Mouse (Mus musculus): Measurements from ENCODE around the gene Ddi2.

Ddi2 gene

DNA sequence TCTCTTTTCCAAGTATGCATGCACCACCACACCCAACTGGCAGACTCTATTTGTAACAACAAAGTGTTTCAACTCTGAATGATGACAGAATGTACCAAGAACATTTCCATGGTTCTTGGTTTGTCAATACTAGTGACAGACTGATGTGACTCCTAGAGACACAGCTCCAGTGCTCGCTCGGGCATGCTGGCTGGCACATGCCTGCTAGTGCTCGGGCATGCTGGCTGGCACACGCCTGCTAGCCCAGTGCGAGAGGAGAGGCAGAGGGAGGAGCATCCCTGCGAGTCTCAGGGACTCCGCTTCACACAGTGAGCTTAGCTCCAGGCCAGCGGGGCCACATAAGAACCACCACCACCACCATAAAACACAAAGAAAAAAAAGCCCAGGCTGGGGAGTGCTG is 28.5 kb downstream of the Ddi2 start:
- in situ Hi-C loops (cut with MboI, MseI) = no loop called here

DNA sequence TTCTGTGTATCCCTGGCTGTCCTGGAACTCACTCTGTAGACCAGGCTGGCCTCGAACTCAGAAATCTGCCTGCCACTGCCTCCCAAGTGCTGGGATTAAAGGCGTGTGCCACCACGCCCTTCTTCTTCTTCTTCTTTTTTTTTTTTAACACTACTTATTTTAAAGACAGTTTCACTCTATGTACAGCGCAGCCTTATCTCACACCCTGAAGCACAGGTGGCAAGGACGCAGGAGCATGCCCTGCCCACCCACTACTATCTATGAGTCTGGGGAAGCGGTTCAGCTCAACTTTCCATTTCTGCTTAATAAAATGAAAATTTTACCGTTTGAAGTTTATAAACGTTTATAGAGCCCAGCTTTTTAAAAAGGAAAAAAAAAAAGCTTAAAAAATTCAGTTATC is 34.7 kb downstream of the Ddi2 start:
- in situ Hi-C loops (cut with MboI, MseI) = no loop called here

DNA sequence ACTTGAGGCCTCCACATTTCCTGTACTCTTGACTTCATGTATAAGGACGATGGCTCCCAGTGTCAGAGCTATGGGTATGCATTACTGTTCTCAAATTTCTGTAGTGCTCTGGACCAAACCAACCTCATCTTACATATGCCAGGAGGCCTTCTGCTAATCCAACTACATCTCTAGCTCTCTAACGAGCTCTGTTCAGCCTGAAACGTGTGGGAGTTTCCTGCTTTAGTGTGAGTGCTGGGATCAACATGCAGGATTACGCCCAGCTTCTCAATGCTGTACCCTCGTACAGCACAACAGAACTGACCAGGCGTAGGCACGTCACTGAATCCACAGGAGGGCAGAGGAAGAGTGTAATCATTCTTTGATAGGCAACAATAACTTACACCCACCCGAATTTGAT is 36.7 kb downstream of the Ddi2 start:
- in situ Hi-C loops (cut with MboI, MseI) = no loop called here

DNA sequence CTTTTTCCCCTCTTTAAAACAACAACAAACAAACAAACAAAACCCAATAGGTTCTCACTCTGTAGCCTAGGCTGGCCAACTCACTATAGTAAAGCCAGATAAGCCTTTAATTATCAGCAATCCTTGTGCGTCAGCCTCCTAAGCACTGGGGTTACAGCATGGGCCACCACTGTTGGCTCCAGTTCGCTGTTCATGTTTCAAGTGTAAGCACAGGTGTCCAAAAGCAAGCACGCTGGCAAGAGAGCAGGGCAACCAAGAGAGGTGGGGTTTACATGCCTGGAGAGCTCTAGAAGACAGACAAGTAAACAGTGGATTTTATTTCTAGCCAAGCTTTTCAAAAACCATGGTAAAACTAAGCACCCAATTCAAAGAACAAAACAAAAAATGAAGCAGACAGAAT is 37.1 kb downstream of the Ddi2 start:
- in situ Hi-C loops (cut with MboI, MseI) = no loop called here

GRCm38 (mm10) chr4:141685499-141685898 is 37.7 kb downstream of the Ddi2 start, which contains the start of gene Rsc1a1:
Gene Rsc1a1, minus strand, starts transcription at chr4:141685599.
- in situ Hi-C loops (cut with MboI, MseI) = no loop called here

GRCm38 (mm10) chr4:141682706-141683230 is 40.5 kb downstream of the Ddi2 start:
- in situ Hi-C loops (cut with MboI, MseI) = no loop called here

DNA sequence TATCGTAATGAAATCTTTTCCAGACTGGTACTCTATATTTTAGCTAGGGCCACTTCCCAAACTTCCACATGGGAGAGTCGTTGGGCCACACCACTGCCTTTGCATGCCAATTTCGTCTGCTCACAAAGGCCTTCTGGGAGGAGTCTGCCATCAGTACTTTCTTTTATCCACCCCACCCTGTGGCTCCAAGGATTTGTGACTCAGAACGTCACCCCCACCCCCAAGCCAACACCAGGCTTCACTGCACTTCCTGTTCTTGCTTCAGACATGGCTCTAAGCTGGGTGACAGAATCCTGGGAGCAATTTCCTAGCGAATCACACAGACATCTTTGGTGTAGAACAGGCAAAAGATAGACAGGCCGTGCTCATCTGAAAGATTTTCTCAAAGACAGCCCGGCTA is 41.5 kb downstream of the Ddi2 start:
- in situ Hi-C loops (cut with MboI, MseI) = no loop called here

DNA sequence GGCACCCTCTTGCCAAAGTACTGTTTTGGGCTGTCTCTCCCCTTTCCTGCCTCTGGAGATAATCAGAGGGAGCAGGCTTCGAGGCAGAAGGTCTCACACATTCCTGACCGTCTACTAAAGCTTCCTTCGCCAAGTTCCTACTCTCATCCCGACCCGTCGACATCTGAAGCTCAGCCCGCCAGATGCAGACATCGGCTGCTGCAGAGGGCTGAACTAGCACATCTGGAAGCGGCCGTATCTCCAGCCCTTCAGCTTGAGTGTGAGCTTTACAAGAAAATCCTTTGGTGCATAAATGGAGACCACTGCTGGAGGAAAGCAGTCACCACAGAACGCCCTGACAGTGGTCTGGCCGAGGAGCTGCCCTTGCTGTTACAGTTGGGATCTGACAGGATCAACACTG is 42.3 kb downstream of the Ddi2 start:
- in situ Hi-C loops (cut with MboI, MseI) = no loop called here

DNA sequence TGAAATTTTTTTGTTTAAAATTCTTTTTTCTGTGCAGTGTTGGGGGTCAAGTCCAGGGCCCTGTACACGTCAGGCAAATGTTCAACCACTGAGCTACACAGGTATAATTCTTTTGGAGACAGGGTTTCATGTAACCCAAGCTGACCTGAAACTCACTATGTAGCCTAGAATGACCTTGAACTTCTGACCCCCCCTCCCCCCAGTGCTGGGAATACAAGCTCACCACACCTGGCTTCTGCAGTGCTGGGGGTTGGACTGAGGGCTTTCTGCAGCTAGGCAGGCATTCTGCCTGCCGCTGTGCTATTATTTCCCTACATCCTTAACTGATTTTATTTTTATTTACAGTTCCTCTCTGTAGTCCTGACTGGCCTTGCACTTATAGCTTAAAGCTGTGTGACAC is 44.2 kb downstream of the Ddi2 start:
- in situ Hi-C loops (cut with MboI, MseI) = no loop called here

GRCm38 (mm10) chr4:141676462-141676979 is 46.7 kb downstream of the Ddi2 start:
- in situ Hi-C loops (cut with MboI, MseI) = no loop called here

DNA sequence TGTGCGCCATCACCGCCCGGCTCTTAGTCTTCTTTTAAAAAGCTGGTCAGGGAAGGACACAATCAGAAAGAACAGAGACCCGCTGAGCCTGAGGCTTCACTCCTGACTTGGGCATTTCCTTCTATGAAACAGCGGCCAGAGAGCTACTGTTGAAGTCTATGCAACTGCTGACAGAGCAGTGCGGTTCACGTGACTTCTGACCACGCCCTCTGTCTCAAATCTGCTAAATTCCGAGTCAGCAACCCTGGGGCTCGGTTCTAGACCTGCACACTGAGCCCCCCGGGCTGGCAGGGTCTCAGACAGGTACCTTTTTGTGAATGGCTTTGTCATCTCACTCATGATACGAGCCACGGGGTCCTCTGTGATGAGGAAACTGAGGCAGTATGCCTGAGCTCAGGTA is 50.9 kb downstream of the Ddi2 start:
- in situ Hi-C loops (cut with MboI, MseI) = loop anchor here in 1 of 2 experiments (25.0 kb wide), 1 partner anchor 915 kb away; no protein-coding TSS in a partner anchor

DNA sequence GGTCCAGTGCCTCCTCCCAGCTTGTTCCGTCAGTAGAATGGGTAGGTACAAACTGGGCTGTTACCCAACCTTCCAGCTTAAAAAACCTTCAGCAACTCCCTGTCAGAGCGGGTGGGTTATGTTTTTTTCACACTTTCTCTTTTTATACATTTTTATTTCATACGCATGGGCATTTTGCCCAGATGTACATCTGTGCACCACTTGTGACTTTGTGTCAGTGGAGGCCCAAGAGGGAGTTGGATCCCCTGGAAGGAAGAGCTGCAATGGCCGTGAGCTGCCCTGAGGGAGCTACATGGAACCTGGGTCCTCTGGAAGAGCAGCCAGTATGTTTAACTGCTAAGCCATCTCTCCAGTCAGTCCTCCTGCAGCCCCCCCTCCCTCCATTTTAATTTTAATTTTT is 51.8 kb downstream of the Ddi2 start:
- in situ Hi-C loops (cut with MboI, MseI) = loop anchor here in 1 of 2 experiments (25.0 kb wide), 1 partner anchor 916 kb away; no protein-coding TSS in a partner anchor

- in situ Hi-C loops (cut with MboI, MseI) = loop anchor here in 1 of 2 experiments (25.0 kb wide), 1 partner anchor 917 kb away; no protein-coding TSS in a partner anchor
Observed at GRCm38 (mm10) chr4:141669898-141670712, 53.1 kb downstream of the Ddi2 start.

GRCm38 (mm10) chr4:141664799-141665198 is 58.4 kb downstream of the Ddi2 start, which contains the start of gene Plekhm2:
Gene Plekhm2, minus strand, starts transcription at chr4:141664899.
- in situ Hi-C loops (cut with MboI, MseI) = loop anchor here in 1 of 2 experiments (25.0 kb wide), 1 partner anchor 923 kb away; no protein-coding TSS in a partner anchor

DNA sequence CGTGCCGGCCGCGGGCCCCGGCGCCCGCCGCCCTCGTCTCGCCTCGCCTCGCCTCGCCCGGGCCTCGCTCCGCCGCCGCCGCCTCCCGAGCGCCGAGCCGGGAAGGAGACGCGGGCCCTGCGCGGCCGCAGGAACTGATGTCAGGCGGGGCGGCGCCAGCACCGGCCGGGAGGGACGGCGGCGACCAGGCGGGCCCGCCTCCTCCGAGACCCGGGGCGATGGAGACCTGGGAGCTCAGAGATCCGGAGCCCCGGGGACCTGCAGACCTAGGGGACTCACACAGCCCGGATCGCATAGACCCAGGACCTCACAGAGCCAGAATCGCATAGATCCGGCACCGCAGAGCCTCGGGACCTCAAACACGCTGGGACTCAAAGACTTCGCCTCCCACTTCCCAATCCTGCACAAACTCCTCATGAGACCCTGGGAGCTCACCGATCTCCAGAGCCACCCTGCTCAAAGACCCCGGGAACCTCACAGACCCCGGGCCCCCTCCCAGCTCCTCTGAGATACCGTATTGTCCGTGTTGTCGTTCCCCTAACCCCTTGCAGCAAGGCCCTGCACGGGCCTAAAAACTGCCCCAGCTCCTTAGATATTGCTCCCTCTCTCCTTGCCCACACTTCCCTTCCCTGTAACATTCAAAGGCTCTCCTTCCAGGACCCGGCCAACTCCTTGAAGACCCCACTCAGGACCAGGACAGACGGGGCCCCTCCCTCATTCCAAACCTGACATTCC is 59.0 kb downstream of the Ddi2 start:
- in situ Hi-C loops (cut with MboI, MseI) = loop anchor here in 1 of 2 experiments (25.0 kb wide), 1 partner anchor 923 kb away; no protein-coding TSS in a partner anchor

DNA sequence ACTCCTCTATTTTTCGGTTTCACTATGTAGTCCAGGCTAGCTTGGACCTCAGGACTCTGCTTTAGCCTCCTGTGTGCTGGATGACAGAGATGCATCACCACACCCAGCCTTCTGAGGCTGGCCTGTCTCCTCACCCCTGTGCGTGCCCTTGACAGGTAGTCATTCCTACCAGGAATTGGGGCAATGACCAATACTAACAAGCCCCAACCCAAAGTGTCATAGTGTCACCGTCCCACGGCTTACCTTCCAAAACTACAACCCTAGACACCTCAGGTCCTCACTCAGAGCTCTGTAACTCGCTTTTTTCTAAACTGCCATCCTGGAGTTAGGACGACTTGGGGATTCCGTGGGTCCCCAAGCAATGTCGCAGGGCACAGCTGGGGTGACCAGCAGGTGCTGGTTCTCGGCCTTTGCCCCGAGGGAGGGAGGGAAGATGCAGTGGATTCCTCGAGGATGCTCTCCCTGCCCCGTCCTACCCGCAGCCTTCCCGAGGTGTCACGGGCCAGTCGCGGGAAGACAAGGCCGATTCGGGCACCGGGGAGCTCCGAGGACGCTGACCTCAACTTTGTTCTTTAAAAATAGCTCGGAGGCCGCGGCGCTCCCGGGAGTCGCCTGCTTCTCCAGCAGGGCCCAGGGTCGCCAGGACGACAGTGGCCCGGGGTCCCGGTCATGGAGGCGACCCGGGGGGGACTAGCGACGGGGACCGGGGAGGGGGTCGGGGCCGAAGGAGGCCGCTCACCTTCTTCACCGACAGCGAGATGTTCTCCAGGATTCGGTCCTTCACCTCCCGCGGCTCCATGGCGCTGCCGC is 59.9 kb downstream of the Ddi2 start:
- in situ Hi-C loops (cut with MboI, MseI) = loop anchor here in 1 of 2 experiments (25.0 kb wide), 1 partner anchor 924 kb away; no protein-coding TSS in a partner anchor

DNA sequence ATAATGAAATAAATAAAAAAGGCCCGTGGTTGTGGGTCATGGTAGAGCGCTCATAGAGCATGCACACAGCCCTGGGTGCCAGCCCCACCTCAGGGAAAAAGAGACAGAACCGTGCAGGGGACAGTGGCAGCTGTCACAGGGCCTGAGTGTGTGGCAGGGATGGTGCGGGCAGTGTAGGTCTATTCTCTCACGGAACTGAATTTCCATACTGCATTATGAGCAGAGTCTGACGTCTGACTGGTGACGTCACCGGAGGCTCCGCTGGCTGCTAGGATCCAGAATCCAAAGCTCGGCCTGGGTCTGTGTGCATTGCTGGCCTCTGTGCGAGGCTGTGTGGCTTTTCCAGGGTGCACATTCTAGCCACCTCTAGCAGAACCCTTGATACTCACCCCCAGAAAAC is 62.3 kb downstream of the Ddi2 start:
- in situ Hi-C loops (cut with MboI, MseI) = loop anchor here in 1 of 2 experiments (25.0 kb wide), 1 partner anchor 926 kb away; no protein-coding TSS in a partner anchor

GRCm38 (mm10) chr4:141659739-141660138 is 63.5 kb downstream of the Ddi2 start:
- in situ Hi-C loops (cut with MboI, MseI) = loop anchor here in 1 of 2 experiments (25.0 kb wide), 1 partner anchor 928 kb away; no protein-coding TSS in a partner anchor

DNA sequence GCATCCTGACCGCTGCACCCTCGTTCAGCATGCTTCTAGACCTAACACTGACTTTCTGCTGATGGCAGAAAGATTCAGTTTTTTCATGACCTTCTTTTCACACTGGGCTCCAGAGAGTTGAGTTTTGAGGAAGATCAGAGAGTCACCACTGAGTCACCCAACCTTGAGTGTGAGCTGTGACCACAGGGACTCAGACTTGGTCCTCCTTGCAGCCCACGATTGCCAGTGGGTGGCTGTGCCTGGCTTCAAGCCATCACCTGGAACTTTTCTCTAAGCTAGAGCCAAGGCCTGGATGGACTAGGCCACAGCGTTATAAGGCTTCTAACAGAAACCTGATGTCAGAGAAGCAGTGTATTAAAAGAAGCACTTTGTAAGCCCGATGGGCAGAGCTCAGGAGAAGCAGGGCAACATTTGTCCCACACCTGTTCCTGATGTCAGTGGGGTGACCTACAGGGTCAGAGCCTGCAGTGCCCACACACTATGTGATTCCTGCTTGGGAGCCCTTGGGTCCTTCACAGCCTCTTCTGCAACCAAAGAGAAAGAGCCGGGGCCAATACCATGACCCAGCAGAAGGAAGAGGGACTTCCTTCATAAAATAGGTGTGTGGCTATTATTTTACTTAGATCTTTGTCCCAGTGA is 64.3 kb downstream of the Ddi2 start:
- in situ Hi-C loops (cut with MboI, MseI) = loop anchor here in 1 of 2 experiments (25.0 kb wide), 1 partner anchor 928 kb away; no protein-coding TSS in a partner anchor

DNA sequence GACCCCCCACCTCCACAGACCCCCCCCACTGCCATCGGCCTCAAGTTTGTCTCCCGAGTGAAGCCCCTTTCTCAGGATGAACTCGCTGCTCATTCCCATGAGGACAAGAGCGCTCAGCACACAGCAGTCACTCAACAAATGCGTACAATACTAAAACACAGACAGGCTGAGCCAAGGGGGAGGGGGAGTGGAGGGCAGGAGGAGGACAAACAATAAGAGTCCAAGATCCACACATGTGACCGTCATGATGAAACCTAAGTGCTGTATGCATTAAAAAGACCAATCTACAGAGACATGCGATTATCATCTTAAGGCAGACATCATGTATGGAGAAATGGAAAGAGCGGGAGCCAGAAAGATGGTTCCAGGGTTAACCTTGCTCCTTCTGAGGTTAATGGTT is 66.3 kb downstream of the Ddi2 start:
- in situ Hi-C loops (cut with MboI, MseI) = loop anchor here in 1 of 2 experiments (25.0 kb wide), 1 partner anchor 930 kb away; no protein-coding TSS in a partner anchor

Data from T-helper 17 cell (primary cell).